Mouse (Mus musculus) small intestine, adult 2 months (tissue): ENCODE results near the gene Ercc4.

Source experiments
- CTCF ChIP-seq: fragments of 200-500 bp; IDR thresholded peaks from 2 replicates; pipeline ENCODE4 v1.5.1; 2012; ENCODE audit warnings: low read depth, mild to moderate bottlenecking, control low read depth, inconsistent platforms, low read length, moderate library complexity, mixed read lengths; ENCODE audit not compliant: insufficient replicate concordance, insufficient read length; ENCODE audit errors: extremely low read depth
- POLR2A ChIP-seq: fragments of 200-500 bp; IDR thresholded peaks from 2 replicates; pipeline ENCODE4 v1.6.1; 2012; ENCODE audit warnings: low read depth, mild to moderate bottlenecking, control low read depth, inconsistent platforms, low read length, moderate library complexity

GRCm38 (mm10) chr16:13141220-13141619, 31.7 kb downstream of the Ercc4 start:
- TF ChIP-seq POLR2A (no peak), CTCF (no peak)
